Mouse (Mus musculus) forebrain, embryonic 15.5 days (tissue): Measurements from ENCODE around the gene Irs1. TPM values are rescaled to one million over a fixed set of nuclear protein-coding genes. Genes with fewer than 3 reads are reported as not detected.
A peak's percentile ranks its signal among the peaks of the same experiment; 100 is the strongest.

Experiments
- ATAC-seq: fragments of 200-750 bp; cut with Nextera tagmentation; replicated peaks from 2 replicates; pipeline ENCODE4 v1.8.0; 2017; ENCODE audit warnings: mild to moderate bottlenecking, moderate TSS enrichment, moderate library complexity
- H3K27ac ChIP-seq: fragments of 300-500 bp; sonication (generic); replicated peaks from 2 replicates; pipeline ENCODE4 v1.5.1; 2015; ENCODE audit warnings: mild to moderate bottlenecking, inconsistent platforms
- H3K27me3 ChIP-seq: fragments of 300-500 bp; sonication (generic); 2 replicates; pipeline ENCODE4 v1.6.1; 2015; ENCODE audit warnings: inconsistent platforms
- H3K36me3 ChIP-seq: fragments of 300-500 bp; sonication (generic); 2 replicates; pipeline ENCODE4 v1.6.1; 2015; ENCODE audit warnings: mild to moderate bottlenecking, inconsistent platforms
- H3K4me1 ChIP-seq: fragments of 300-500 bp; sonication (generic); 2 replicates; pipeline ENCODE4 v1.6.1; 2015; ENCODE audit warnings: inconsistent platforms
- H3K4me2 ChIP-seq: fragments of 300-500 bp; sonication (generic); replicated peaks from 2 replicates; pipeline ENCODE4 v1.6.1; 2015; ENCODE audit warnings: mild to moderate bottlenecking, inconsistent platforms
- H3K4me3 ChIP-seq: fragments of 300-500 bp; sonication (generic); 2 replicates; pipeline ENCODE4 v1.5.1; 2015; ENCODE audit warnings: mild to moderate bottlenecking, inconsistent platforms
- H3K9ac ChIP-seq: fragments of 300-500 bp; sonication (generic); replicated peaks from 2 replicates; pipeline ENCODE4 v1.6.1; 2015; ENCODE audit warnings: mild to moderate bottlenecking, inconsistent platforms
- H3K9me3 ChIP-seq: fragments of 300-500 bp; sonication (generic); 2 replicates; pipeline ENCODE4 v1.6.1; 2016; ENCODE audit warnings: inconsistent platforms
- WGBS: fragments of 180-500 bp; shearing (Covaris S2); methylation state at CpG from one replicate; pipeline ENCODE4 v1.1.7; 2015; ENCODE audit warnings: mixed read lengths; 5-methylcytosine and 5-hydroxymethylcytosine counted together
- polyA plus RNA-seq: library from polyadenylated mRNA; unstranded; fragments of >200 nt; fragmentation: Nextera tagmentation; extraction: Ambion mirVana; gene quantifications from 2 replicates; pipeline ENCODE4 v1.2.1, GENCODE M21; 2015

The Irs1 gene
- polyA plus RNA-seq, 1 experiment from 2014 or later = 9.1 TPM

DNA sequence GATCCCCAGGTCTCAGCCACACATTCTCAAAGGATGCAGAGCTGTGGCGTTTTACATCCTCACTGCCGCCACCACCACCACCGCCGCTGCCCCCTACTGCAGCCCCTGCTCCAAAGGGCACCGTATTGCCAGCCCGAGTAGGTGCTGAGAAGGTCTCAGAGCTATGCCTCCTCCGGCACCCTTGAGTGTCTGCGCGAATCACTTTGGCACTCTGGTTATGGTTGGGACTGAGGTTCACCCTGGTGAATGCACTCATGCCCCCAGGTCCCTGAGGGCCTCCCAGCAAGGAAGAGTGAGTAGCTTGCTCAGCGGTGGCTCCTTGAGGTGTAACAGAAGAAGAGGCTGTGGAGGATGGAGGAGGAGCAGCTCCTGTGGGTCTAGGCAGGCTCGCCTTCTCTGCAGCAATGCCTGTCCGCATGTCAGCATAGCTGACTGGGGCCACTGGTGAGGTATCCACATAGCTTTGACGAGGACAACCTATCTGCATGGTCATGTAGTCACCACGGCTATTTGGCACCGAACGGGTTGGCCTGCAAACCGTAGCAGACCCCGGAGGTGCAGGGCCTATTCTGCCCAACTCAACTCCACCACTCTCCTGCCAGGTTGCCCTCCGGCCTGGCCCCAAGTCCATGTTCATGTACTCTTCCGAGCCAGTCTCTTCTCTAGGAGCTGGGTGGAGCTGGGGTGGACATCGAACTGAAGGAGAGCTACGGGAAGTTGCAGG is 4.0 kb downstream of the Irs1 start:
- Histone ChIP-seq H3K27ac (peak overlapping the region; percentile 65), H3K9me3 (no peaks in the 10 kb centered on the region), H3K36me3 (no peaks in the 10 kb centered on the region), H3K4me1 (peaks cover 71% of the 10 kb centered on the region), H3K4me2 (peak overlapping the region; percentile 76), H3K4me3 (peak overlapping the region; percentile 84), H3K27me3 (no peaks in the 10 kb centered on the region), H3K9ac (peak overlapping the region; percentile 49)
- WGBS = 58% methylated on average over 22 of the region's 22 CpGs
- ATAC-seq = no peak

- peak overlapping the region; percentile 84 for H3K4me3 ChIP-seq
- H3K27me3 ChIP-seq = no peaks in the 10 kb centered on the region
- peak overlapping the region; percentile 65 for H3K27ac ChIP-seq
- H3K4me1 ChIP-seq = peaks cover 72% of the 10 kb centered on the region
- H3K9me3 ChIP-seq = no peaks in the 10 kb centered on the region
- WGBS = 10% methylated on average over 15 of the region's 15 CpGs
- H3K36me3 ChIP-seq = no peaks in the 10 kb centered on the region
- peak overlapping the region; percentile 49 for H3K9ac ChIP-seq
- ATAC-seq = no peak
- peak overlapping the region; percentile 76 for H3K4me2 ChIP-seq
Measured at GRCm38 (mm10) chr1:82286190-82287051, 4.8 kb downstream of the Irs1 start.

GRCm38 (mm10) chr1:82285461-82286189 is 5.6 kb downstream of the Irs1 start:
- no peaks in the 10 kb centered on the region for H3K36me3 ChIP-seq
- ATAC-seq = no peak
- no peaks in the 10 kb centered on the region for H3K27me3 ChIP-seq
- peak overlapping the region; percentile 49 for H3K9ac ChIP-seq
- peak overlapping the region; percentile 76 for H3K4me2 ChIP-seq
- H3K9me3 ChIP-seq = no peaks in the 10 kb centered on the region
- peak overlapping the region; percentile 65 for H3K27ac ChIP-seq
- WGBS = 13% methylated on average over 5 of the region's 5 CpGs
- peaks cover 72% of the 10 kb centered on the region for H3K4me1 ChIP-seq
- peak overlapping the region; percentile 84 for H3K4me3 ChIP-seq

DNA sequence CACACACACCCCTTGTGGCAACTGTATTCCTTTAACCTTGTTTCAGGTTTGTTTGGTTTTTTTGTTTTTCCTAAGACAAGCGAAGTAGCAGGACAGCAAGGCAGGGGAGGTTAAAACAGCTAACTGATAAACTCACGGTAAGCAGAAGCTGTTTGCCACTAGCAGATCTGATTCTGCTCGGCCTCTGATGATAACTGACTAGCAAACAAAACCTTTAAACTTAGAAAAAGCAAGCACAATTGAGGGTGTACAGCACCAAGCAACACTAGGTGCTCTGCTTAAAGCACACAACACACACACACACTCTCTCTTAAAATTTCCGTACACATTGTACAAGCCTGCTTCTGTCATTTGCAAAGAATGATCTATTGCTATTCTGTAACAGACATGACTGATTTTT is 6.8 kb downstream of the Irs1 start:
- peak overlapping the region; percentile 98 for H3K27ac ChIP-seq
- no peak for ATAC-seq
- no peaks in the 10 kb centered on the region for H3K36me3 ChIP-seq
- no peaks in the 10 kb centered on the region for H3K27me3 ChIP-seq
- WGBS = 6% methylated on average over 4 of the region's 4 CpGs
- peak overlapping the region; percentile 84 for H3K4me3 ChIP-seq
- peak overlapping the region; percentile 76 for H3K4me2 ChIP-seq
- H3K9ac ChIP-seq = peak overlapping the region; percentile 75
- H3K4me1 ChIP-seq = peaks cover 72% of the 10 kb centered on the region
- H3K9me3 ChIP-seq = no peaks in the 10 kb centered on the region

DNA sequence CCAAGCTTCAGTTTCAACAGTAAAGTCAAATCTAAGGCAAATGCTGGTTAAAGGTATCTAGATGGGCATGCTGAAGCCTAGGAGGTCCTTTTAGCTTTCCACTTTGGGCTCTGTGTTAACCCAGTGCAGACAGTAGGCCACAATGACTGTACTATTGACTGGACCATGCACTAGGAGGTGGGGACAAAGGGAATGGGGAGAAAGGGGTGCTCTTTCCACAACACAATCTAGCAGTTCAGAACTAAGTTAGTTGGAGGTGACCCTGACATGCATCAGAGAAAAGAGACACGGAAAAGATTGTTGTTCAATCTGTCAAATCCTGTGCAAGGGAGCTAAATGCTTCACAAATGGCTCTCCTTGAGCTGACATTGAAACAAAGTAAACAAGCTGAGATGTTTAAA is 7.3 kb downstream of the Irs1 start:
- H3K9me3 ChIP-seq = no peaks in the 10 kb centered on the region
- H3K27me3 ChIP-seq = no peaks in the 10 kb centered on the region
- H3K4me3 ChIP-seq = peak overlapping the region; percentile 84
- peak overlapping the region; percentile 75 for H3K9ac ChIP-seq
- ATAC-seq = peak; percentile 12; the same call in 1 of the 2 replicates
- H3K36me3 ChIP-seq = no peaks in the 10 kb centered on the region
- peak overlapping the region; percentile 76 for H3K4me2 ChIP-seq
- H3K27ac ChIP-seq = peak overlapping the region; percentile 98
- H3K4me1 ChIP-seq = peaks cover 67% of the 10 kb centered on the region
- 3% methylated on average over 1 of the region's 1 CpGs for WGBS

- WGBS = 2% methylated on average over 35 of the region's 35 CpGs
- H3K27ac ChIP-seq = peak overlapping the region; percentile 98
- peak overlapping the region; percentile 84 for H3K4me3 ChIP-seq
- no peaks in the 10 kb centered on the region for H3K27me3 ChIP-seq
- 0 out of 2 replicates have a peak, but pooled peaks cover under 1% of the 10 kb centered on the region for H3K36me3 ChIP-seq
- no peaks in the 10 kb centered on the region for H3K9me3 ChIP-seq
- ATAC-seq = peak; percentile 99
- peaks cover 59% of the 10 kb centered on the region for H3K4me1 ChIP-seq
- peak overlapping the region; percentile 76 for H3K4me2 ChIP-seq
- H3K9ac ChIP-seq = peak overlapping the region; percentile 75
Measured at GRCm38 (mm10) chr1:82282992-82283611, 8.1 kb downstream of the Irs1 start.

- peaks cover 46% of the 10 kb centered on the region for H3K4me1 ChIP-seq
- peaks cover 12% of the 10 kb centered on the region; the same call in 1 of the 2 replicates for H3K36me3 ChIP-seq
- H3K4me3 ChIP-seq = no peak overlapping the region
- no peaks in the 10 kb centered on the region for H3K9me3 ChIP-seq
- WGBS = 70% methylated on average over 6 of the region's 6 CpGs
- no peak overlapping the region for H3K27ac ChIP-seq
- ATAC-seq = no peak
- H3K9ac ChIP-seq = no peak overlapping the region
- no peaks in the 10 kb centered on the region for H3K27me3 ChIP-seq
- H3K4me2 ChIP-seq = no peak overlapping the region
Measured at GRCm38 (mm10) chr1:82281823-82282222, 9.4 kb downstream of the Irs1 start.

- 74% methylated on average over 1 of the region's 1 CpGs for WGBS
- H3K9me3 ChIP-seq = no peaks in the 10 kb centered on the region
- H3K36me3 ChIP-seq = peaks cover 16% of the 10 kb centered on the region; the same call in 1 of the 2 replicates
- ATAC-seq = no peak
- no peak overlapping the region for H3K27ac ChIP-seq
- H3K4me3 ChIP-seq = no peak overlapping the region
- H3K4me2 ChIP-seq = no peak overlapping the region
- peaks cover 30% of the 10 kb centered on the region for H3K4me1 ChIP-seq
- no peaks in the 10 kb centered on the region for H3K27me3 ChIP-seq
- H3K9ac ChIP-seq = no peak overlapping the region
Measured at GRCm38 (mm10) chr1:82279768-82280167, 11.4 kb downstream of the Irs1 start.

- Histone ChIP-seq H3K27me3 (no peaks in the 10 kb centered on the region), H3K4me2 (no peak overlapping the region), H3K9ac (no peak overlapping the region), H3K4me3 (no peak overlapping the region), H3K9me3 (no peaks in the 10 kb centered on the region), H3K4me1 (peaks cover 17% of the 10 kb centered on the region), H3K27ac (no peak overlapping the region), H3K36me3 (peaks cover 16% of the 10 kb centered on the region; the same call in 1 of the 2 replicates)
- WGBS = 19% methylated on average over 1 of the region's 1 CpGs
- no peak; the same call in 1 of the 2 replicates for ATAC-seq
Measured at GRCm38 (mm10) chr1:82274361-82274760, 16.9 kb downstream of the Irs1 start.

- no peak overlapping the region for H3K9ac ChIP-seq
- H3K9me3 ChIP-seq = no peaks in the 10 kb centered on the region
- no peak overlapping the region for H3K4me3 ChIP-seq
- 7% methylated on average over 6 of the region's 6 CpGs for WGBS
- H3K36me3 ChIP-seq = peaks cover 16% of the 10 kb centered on the region; the same call in 1 of the 2 replicates
- no peak overlapping the region for H3K4me2 ChIP-seq
- no peaks in the 10 kb centered on the region for H3K27me3 ChIP-seq
- ATAC-seq = no peak
- H3K27ac ChIP-seq = no peak overlapping the region
- H3K4me1 ChIP-seq = peaks cover 17% of the 10 kb centered on the region
Measured at GRCm38 (mm10) chr1:82273529-82273928, 17.7 kb downstream of the Irs1 start.

DNA sequence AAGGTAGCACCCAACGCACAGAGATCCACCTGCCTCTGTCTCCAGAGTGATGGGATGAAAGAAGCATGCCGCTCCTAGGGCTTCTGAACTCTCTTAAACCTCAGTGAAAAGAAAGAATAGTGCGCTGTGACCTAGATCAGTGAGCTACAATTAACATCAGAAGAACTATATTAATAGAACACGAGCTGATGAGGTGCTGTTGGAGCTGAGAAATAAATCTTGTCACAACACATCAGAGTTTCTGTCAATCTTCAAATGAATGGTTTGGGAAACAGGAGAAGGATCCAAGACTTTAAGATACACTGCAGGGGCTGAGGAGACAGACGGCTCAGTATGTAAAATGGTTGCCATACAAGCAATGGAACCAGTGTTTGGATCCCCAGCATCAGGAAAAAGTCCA is 19.0 kb downstream of the Irs1 start:
- no peak for ATAC-seq
- WGBS = 49% methylated on average over 5 of the region's 5 CpGs
- no peaks in the 10 kb centered on the region for H3K9me3 ChIP-seq
- no peak overlapping the region for H3K4me3 ChIP-seq
- H3K9ac ChIP-seq = no peak overlapping the region
- H3K4me2 ChIP-seq = no peak overlapping the region
- peaks cover 17% of the 10 kb centered on the region for H3K4me1 ChIP-seq
- H3K36me3 ChIP-seq = peaks cover 8% of the 10 kb centered on the region; the same call in 1 of the 2 replicates
- H3K27me3 ChIP-seq = no peaks in the 10 kb centered on the region
- H3K27ac ChIP-seq = no peak overlapping the region
